Mouse (Mus musculus) cerebellum, postnatal 10 days (tissue): ENCODE results near the gene Cox5b.
"Not testable (repeated sequence)": the region's sequence is repeated elsewhere in the genome, so short reads cannot be mapped to it uniquely, and the experiment has no call there.

ENCODE experiments used
- DNase-seq, 2 experiments: peaks; one replicate each; pipeline ENCODE4 v3.0.0; 2021; ENCODE audit warnings: mixed read lengths in 2 of 2

Cox5b gene

GRCm38 (mm10) chr1:36691271-36692155 is at the start of gene Cox5b:
Gene Cox5b, plus strand, starts transcription at chr1:36691449.
- DNase-seq = peak; percentile 98 to 99

GRCm38 (mm10) chr1:36643957-36644614 is 47.2 kb upstream of the Cox5b start:
- DNase-seq = no peak

GRCm38 (mm10) chr1:36644615-36645007 is 46.6 kb upstream of the Cox5b start:
- no peak for DNase-seq

GRCm38 (mm10) chr1:36646285-36646684 is 45.0 kb upstream of the Cox5b start:
- DNase-seq = peak; percentile 63 to 75

GRCm38 (mm10) chr1:36647631-36648030 is 43.6 kb upstream of the Cox5b start:
- peak; percentile 40 to 65 for DNase-seq

GRCm38 (mm10) chr1:36655039-36655438 is 36.2 kb upstream of the Cox5b start:
- DNase-seq = peak; percentile 50 to 51

GRCm38 (mm10) chr1:36656233-36656632 is 35.0 kb upstream of the Cox5b start:
- DNase-seq = no peak

GRCm38 (mm10) chr1:36657658-36658415 is 33.4 kb upstream of the Cox5b start:
- no peak for DNase-seq

- no peak for DNase-seq
Measured at GRCm38 (mm10) chr1:36658621-36659399, 32.4 kb upstream of the Cox5b start.

GRCm38 (mm10) chr1:36664457-36664856 is 26.8 kb upstream of the Cox5b start:
- peak; percentile 78 to 82 for DNase-seq

- DNase-seq = no peak
Measured at GRCm38 (mm10) chr1:36665165-36665723, 26.0 kb upstream of the Cox5b start.

- no peak for DNase-seq
Measured at GRCm38 (mm10) chr1:36665934-36666333, 25.3 kb upstream of the Cox5b start.

GRCm38 (mm10) chr1:36668007-36668406 is 23.2 kb upstream of the Cox5b start:
- DNase-seq = not testable (repeated sequence)

GRCm38 (mm10) chr1:36670256-36670655 is 21.0 kb upstream of the Cox5b start:
- no peak for DNase-seq

- DNase-seq = no peak
Measured at GRCm38 (mm10) chr1:36671260-36671659, 20.0 kb upstream of the Cox5b start.

- no peak for DNase-seq
Measured at GRCm38 (mm10) chr1:36672648-36673350, 18.4 kb upstream of the Cox5b start.

- DNase-seq = no peak
Measured at GRCm38 (mm10) chr1:36674936-36675335, 16.3 kb upstream of the Cox5b start.

GRCm38 (mm10) chr1:36680893-36681292 is 10.4 kb upstream of the Cox5b start:
- no peak for DNase-seq

GRCm38 (mm10) chr1:36682620-36683355 is 8.5 kb upstream of the Cox5b start, which contains the start of gene Fam178b:
Gene Fam178b, minus strand, starts transcription at chr1:36683183.
- DNase-seq = peak in 1 of 2 experiments; percentile 46

- peak; percentile 91 to 92 for DNase-seq
Measured at GRCm38 (mm10) chr1:36683810-36684467, 7.3 kb upstream of the Cox5b start.
